Mouse (Mus musculus) heart, adult 2 months (tissue): ENCODE data around the gene Gls. TPM values are rescaled to one million over a fixed set of nuclear protein-coding genes. Genes with fewer than 3 reads are reported as not detected.

Source experiments
- DNase-seq, 2 experiments: peaks; one replicate each; pipeline ENCODE4 v3.0.0; 2021
- H3K27ac ChIP-seq: fragments of 200-600 bp; 2 replicates; pipeline ENCODE4 v1.8.1; 2022
- H3K27me3 ChIP-seq: fragments of 200-500 bp; 2 replicates; pipeline ENCODE4 v1.6.1; 2012; ENCODE audit warnings: mild to moderate bottlenecking, low read length, inconsistent platforms, mixed read lengths; ENCODE audit not compliant: control insufficient read depth, insufficient read depth
- H3K36me3 ChIP-seq: fragments of 200-500 bp; 2 replicates; pipeline ENCODE4 v1.6.1; 2012; ENCODE audit warnings: low read length, inconsistent platforms; ENCODE audit not compliant: control insufficient read depth, insufficient read depth
- H3K4me1 ChIP-seq: fragments of 200-500 bp; 2 replicates; pipeline ENCODE4 v1.6.1; 2011; ENCODE audit warnings: low read length; ENCODE audit not compliant: control insufficient read depth, insufficient read depth
- H3K4me3 ChIP-seq: fragments of 200-600 bp; 2 replicates; pipeline ENCODE4 v1.8.1; 2022
- H3K79me2 ChIP-seq: fragments of 200-500 bp; replicated peaks from 2 replicates; pipeline ENCODE4 v1.6.1; 2012; ENCODE audit warnings: mild to moderate bottlenecking, inconsistent platforms, low read length, moderate library complexity, mixed read lengths; ENCODE audit not compliant: control insufficient read depth, insufficient read depth
- H3K9ac ChIP-seq: fragments of 200-500 bp; 2 replicates; pipeline ENCODE4 v1.6.1; 2012; ENCODE audit warnings: low read depth, mild to moderate bottlenecking, control low read depth, inconsistent platforms, low read length, mixed read lengths
- CTCF ChIP-seq: fragments of 200-600 bp; IDR thresholded peaks from 2 replicates; pipeline ENCODE4 v1.8.1; 2022; ENCODE audit warnings: antibody characterized with exemption, mild to moderate bottlenecking, moderate library complexity
- EP300 ChIP-seq: fragments of 200-500 bp; IDR thresholded peaks from 2 replicates; pipeline ENCODE4 v1.6.1; 2011; ENCODE audit warnings: low read depth, low read length, control low read depth; ENCODE audit not compliant: insufficient read depth
- POLR2A ChIP-seq: fragments of 200-500 bp; IDR thresholded peaks from 2 replicates; pipeline ENCODE4 v1.6.1; 2011; ENCODE audit warnings: mild to moderate bottlenecking, low read depth, low read length, control low read depth; ENCODE audit not compliant: insufficient read depth
- WGBS: fragments of 180-500 bp; shearing (Covaris S2); methylation state at CpG from one replicate; pipeline ENCODE4 v1.1.7; 2018; 5-methylcytosine and 5-hydroxymethylcytosine counted together
- intact Hi-C: fragments of 180-260 bp; cut with DNase I; formaldehyde crosslinking; loops from one replicate; pipeline ENCODE4 v1.15.1; 2025
- polyA plus RNA-seq: library from polyadenylated mRNA; depleted of rRNA; stranded (reverse); fragments of >200 nt; gene quantifications from 2 replicates; pipeline ENCODE4 v1.2.3, GENCODE M21; 2012
- total RNA-seq, 2 experiments: library from RNA; stranded (reverse); gene quantifications; 2 replicates each; pipeline ENCODE4 v1.2.3; 2021

Gene Gls
- total and polyA plus RNA-seq, 3 experiments: 15.7 to 90.0 (median 79.5) TPM

DNA sequence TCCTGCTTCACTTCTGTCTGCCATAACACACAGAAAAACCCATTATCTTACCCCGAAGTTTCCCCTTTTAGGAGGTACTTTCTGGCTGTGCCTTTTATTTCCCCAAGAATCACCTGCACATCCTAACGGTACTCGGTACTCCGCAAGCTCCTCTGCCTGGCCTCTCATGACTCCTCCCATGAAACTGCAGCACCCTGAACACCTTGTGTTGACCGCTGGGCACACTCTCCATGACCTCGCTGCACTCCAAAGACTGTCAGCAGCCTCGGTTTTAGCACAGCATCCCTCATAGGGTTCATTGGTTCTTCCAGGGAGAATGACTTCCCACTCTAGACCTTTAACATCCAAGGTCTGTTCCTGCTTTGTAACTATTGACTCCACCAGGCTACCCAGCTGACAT, 62.3 kb downstream of the Gls start:
- Histone ChIP-seq H3K4me1 (peaks cover 8% of the 10 kb centered on the region), H3K4me3 (no peak overlapping the region), H3K27me3 (no peaks in the 10 kb centered on the region), H3K27ac (no peak overlapping the region), H3K36me3 (peaks cover under 1% of the 10 kb centered on the region; the same call in 1 of the 2 replicates), H3K9ac (no peak overlapping the region), H3K79me2 (no peaks in the 10 kb centered on the region)
- no peak for TF ChIP-seq POLR2A
- no peak for TF ChIP-seq EP300
- no peak for TF ChIP-seq CTCF
- 73% methylated on average over 7 of the region's 7 CpGs for WGBS
- intact Hi-C loops: no loop called here
- no peak for DNase-seq

DNA sequence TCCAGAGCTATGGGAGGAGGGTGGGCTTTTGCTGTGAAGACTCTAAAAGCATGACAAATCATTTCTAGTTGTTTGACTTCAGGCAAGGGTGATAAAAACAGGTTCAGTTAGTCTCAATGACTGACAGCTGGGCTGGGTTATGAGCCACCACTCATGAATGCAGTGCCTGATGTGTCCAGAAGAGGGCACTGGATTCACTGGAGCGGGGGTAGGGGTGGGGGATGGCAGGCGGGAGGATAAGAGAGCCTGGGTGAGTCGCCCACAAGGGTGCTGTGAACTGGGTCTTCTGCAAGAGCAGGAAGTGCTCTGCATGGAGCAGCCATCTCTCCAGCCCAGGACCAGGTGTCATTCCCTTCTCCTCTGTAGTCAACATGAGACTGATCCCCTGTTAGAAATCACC, 63.0 kb downstream of the Gls start:
- H3K4me1 ChIP-seq: peaks cover 5% of the 10 kb centered on the region
- H3K27ac ChIP-seq: no peak overlapping the region
- no peak overlapping the region for H3K4me3 ChIP-seq
- no peaks in the 10 kb centered on the region for H3K79me2 ChIP-seq
- intact Hi-C loops: no loop called here
- no peaks in the 10 kb centered on the region for H3K27me3 ChIP-seq
- 13% methylated on average over 3 of the region's 3 CpGs for WGBS
- no peaks in the 10 kb centered on the region; the same call in 1 of the 2 replicates for H3K36me3 ChIP-seq
- DNase-seq: peak in 1 of 2 experiments; percentile 50
- no peak overlapping the region for H3K9ac ChIP-seq
- TF ChIP-seq EP300: no peak
- peak; percentile 73 for TF ChIP-seq CTCF

DNA sequence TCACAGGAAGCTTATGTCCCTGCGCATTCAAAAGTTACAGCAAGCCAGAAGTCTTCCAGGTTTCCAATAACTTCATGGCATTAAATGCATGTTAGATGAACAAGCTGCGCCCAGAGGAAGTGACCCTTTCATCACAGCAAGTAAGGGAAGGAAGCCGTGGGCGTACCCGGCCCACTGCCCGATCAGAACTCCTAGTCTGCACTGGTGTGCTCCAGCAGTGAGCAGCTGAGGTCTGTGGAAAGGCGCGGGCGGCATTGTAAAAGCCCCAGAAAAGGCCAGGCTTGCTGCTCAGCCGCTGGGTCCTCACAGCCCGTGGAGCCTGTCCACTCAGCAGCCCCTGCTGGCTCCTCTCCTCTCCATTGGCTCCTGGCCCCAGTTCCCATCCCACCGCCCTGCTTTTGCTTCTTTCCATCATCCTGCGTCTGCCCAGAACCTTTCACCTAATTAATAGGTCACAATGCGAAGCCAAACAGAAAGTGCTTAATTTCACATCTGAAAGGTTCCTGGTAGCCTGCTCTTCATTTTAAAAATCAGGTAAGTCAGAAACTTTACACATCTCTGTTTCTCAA, 66.3 kb downstream of the Gls start:
- WGBS: 22% methylated on average over 14 of the region's 14 CpGs
- Histone ChIP-seq H3K79me2 (no peaks in the 10 kb centered on the region), H3K9ac (peak overlapping the region; percentile 69), H3K27me3 (no peaks in the 10 kb centered on the region), H3K4me3 (no peak overlapping the region), H3K4me1 (peaks cover 2% of the 10 kb centered on the region; the same call in 1 of the 2 replicates), H3K27ac (peak overlapping the region; percentile 56), H3K36me3 (no peaks in the 10 kb centered on the region; the same call in 1 of the 2 replicates)
- intact Hi-C loops: loop anchor here (5.0 kb wide), 1 partner anchor 136 kb away; no protein-coding TSS in a partner anchor
- TF ChIP-seq CTCF (no peak), POLR2A (peak; percentile 49), EP300 (peak; percentile 35; the same call in 1 of the 2 replicates)
- DNase-seq: peak; percentile 48

DNA sequence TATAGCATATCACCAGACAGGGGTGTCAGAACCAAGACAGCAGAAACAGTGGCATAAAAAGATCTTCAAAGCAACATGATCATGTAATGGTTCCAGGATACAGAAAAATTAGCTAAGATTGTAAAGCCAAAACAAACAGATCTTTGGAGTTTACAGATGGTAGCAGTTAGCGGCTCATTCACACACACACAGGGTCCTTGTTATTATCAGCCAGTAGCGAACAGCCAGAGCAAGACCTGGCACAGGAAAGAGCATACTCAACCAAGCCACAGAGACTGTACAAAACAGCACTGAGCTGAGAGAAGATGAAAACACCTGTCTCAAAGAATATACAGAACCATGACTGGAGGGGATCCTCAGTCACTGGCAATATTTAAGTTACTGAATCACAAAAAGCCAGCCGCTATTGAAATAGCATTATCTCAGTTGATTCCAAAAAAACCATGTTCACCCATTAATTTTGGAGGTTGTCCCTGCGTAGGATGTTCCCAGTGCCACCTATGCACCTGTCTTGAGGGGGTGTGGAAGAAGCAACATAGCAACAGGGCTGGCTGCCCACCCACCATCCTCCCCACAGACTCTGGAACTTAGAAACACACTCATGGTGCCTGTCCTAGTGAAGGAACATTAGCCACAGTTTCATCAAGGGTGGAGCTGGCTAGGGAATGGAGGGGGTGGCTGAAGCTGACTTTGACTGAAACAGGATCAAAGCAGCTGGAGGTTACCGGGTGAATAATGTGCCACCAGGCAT, 69.2 kb downstream of the Gls start:
- DNase-seq: no peak
- TF ChIP-seq EP300 (no peak), POLR2A (no peak), CTCF (no peak)
- H3K4me1 ChIP-seq: peaks cover 2% of the 10 kb centered on the region; the same call in 1 of the 2 replicates
- no peaks in the 10 kb centered on the region for H3K79me2 ChIP-seq
- H3K27me3 ChIP-seq: no peaks in the 10 kb centered on the region
- intact Hi-C loops: no loop called here
- WGBS: 85% methylated on average over 5 of the region's 5 CpGs
- no peak overlapping the region for H3K27ac ChIP-seq
- H3K36me3 ChIP-seq: no peaks in the 10 kb centered on the region; the same call in 1 of the 2 replicates
- no peak overlapping the region for H3K9ac ChIP-seq
- no peak overlapping the region for H3K4me3 ChIP-seq

DNA sequence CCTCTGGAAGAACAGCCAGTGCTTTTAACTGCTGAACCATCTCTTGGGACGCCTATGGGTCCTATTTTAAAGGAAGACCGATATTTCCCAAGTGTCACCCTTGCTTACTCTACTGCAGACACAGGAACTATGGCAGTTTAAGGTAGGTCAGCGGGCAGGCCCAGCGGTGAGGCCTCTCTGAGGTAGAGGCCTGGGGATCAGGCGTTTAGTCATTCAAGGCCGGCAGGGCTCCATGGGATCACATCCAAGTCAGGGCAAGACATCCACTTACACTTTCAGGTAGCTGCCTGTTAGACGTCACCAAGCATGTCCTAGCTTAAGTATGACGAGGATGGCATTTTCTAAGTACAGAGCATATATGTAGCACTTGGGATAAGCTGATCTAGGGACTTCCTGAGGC, 71.9 kb downstream of the Gls start:
- Histone ChIP-seq H3K27ac (no peak overlapping the region), H3K36me3 (no peaks in the 10 kb centered on the region; the same call in 1 of the 2 replicates), H3K79me2 (no peaks in the 10 kb centered on the region), H3K27me3 (no peaks in the 10 kb centered on the region), H3K4me1 (0 out of 2 replicates have a peak, but pooled peaks cover under 1% of the 10 kb centered on the region), H3K4me3 (no peak overlapping the region), H3K9ac (no peak overlapping the region)
- WGBS: 91% methylated on average over 8 of the region's 8 CpGs
- peak in 1 of 2 experiments; percentile 3 for DNase-seq
- no peak for TF ChIP-seq POLR2A
- no peak for TF ChIP-seq CTCF
- no peak for TF ChIP-seq EP300
- intact Hi-C loops: no loop called here
